Mouse (Mus musculus) forebrain, embryonic 13.5 days (tissue): ENCODE measurements around the gene Zg16. TPM values are rescaled to one million over a fixed set of nuclear protein-coding genes. Genes with fewer than 3 reads are reported as not detected.

Source experiments
- ATAC-seq: fragments of 200-750 bp; cut with Nextera tagmentation; 2 replicates; pipeline ENCODE4 v1.8.0; 2017
- H3K27ac ChIP-seq: fragments of 300-500 bp; sonication (generic); 2 replicates; pipeline ENCODE4 v1.5.1; 2015; ENCODE audit warnings: inconsistent platforms, mild to moderate bottlenecking, moderate library complexity
- H3K27me3 ChIP-seq: fragments of 300-500 bp; sonication (generic); 2 replicates; pipeline ENCODE4 v1.6.1; 2015; ENCODE audit warnings: mild to moderate bottlenecking, inconsistent platforms
- H3K36me3 ChIP-seq: fragments of 300-500 bp; sonication (generic); 2 replicates; pipeline ENCODE4 v1.6.1; 2015; ENCODE audit warnings: mild to moderate bottlenecking, inconsistent platforms; ENCODE audit not compliant: poor library complexity, severe bottlenecking
- H3K4me1 ChIP-seq: fragments of 300-500 bp; sonication (generic); 2 replicates; pipeline ENCODE4 v1.6.1; 2015; ENCODE audit warnings: inconsistent platforms
- H3K4me2 ChIP-seq: fragments of 300-500 bp; sonication (generic); 2 replicates; pipeline ENCODE4 v1.6.1; 2015; ENCODE audit warnings: inconsistent platforms, mild to moderate bottlenecking, moderate library complexity
- H3K4me3 ChIP-seq: fragments of 300-500 bp; sonication (generic); 2 replicates; pipeline ENCODE4 v1.5.1; 2015; ENCODE audit warnings: mild to moderate bottlenecking, inconsistent platforms
- H3K9ac ChIP-seq: fragments of 300-500 bp; sonication (generic); 2 replicates; pipeline ENCODE4 v1.6.1; 2015; ENCODE audit warnings: mild to moderate bottlenecking, inconsistent platforms
- H3K9me3 ChIP-seq: fragments of 300-500 bp; sonication (generic); replicated peaks from 2 replicates; pipeline ENCODE4 v1.6.1; 2016; ENCODE audit warnings: inconsistent platforms
- WGBS: fragments of 180-500 bp; shearing (Covaris S2); methylation state at CpG from one replicate; pipeline ENCODE4 v1.1.7; 2015; 5-methylcytosine and 5-hydroxymethylcytosine counted together
- polyA plus RNA-seq: library from polyadenylated mRNA; unstranded; fragments of >200 nt; fragmentation: Nextera tagmentation; extraction: Ambion mirVana; gene quantifications from 2 replicates; pipeline ENCODE4 v1.2.1, GENCODE M21; 2015

Gene Zg16
- polyA plus RNA-seq, 1 experiment from 2014 or later: not detected

GRCm38 (mm10) chr7:127114920-127115319, 27.8 kb upstream of the Zg16 start:
- H3K36me3 ChIP-seq: no peaks in the 10 kb centered on the region
- 88% methylated on average over 11 of the region's 11 CpGs for WGBS
- H3K27ac ChIP-seq: no peak overlapping the region
- no peak overlapping the region for H3K4me3 ChIP-seq
- H3K27me3 ChIP-seq: peaks cover 5% of the 10 kb centered on the region; the same call in 1 of the 2 replicates
- H3K4me1 ChIP-seq: peaks cover 4% of the 10 kb centered on the region; the same call in 1 of the 2 replicates
- H3K9ac ChIP-seq: no peak overlapping the region
- H3K9me3 ChIP-seq: no peaks in the 10 kb centered on the region
- no peak overlapping the region for H3K4me2 ChIP-seq
- no peak for ATAC-seq

GRCm38 (mm10) chr7:127113614-127114259, 26.6 kb upstream of the Zg16 start:
- no peak for ATAC-seq
- H3K27me3 ChIP-seq: no peaks in the 10 kb centered on the region
- H3K9ac ChIP-seq: no peak overlapping the region
- no peak overlapping the region for H3K4me2 ChIP-seq
- no peaks in the 10 kb centered on the region for H3K9me3 ChIP-seq
- no peak overlapping the region for H3K27ac ChIP-seq
- WGBS: 56% methylated on average over 11 of the region's 12 CpGs
- peaks cover 4% of the 10 kb centered on the region; the same call in 1 of the 2 replicates for H3K4me1 ChIP-seq
- H3K36me3 ChIP-seq: no peaks in the 10 kb centered on the region
- H3K4me3 ChIP-seq: no peak overlapping the region

GRCm38 (mm10) chr7:127112921-127113597, 25.9 kb upstream of the Zg16 start:
- Histone ChIP-seq H3K9me3 (no peaks in the 10 kb centered on the region), H3K27ac (no peak overlapping the region), H3K9ac (no peak overlapping the region), H3K4me1 (peaks cover 4% of the 10 kb centered on the region; the same call in 1 of the 2 replicates), H3K36me3 (no peaks in the 10 kb centered on the region), H3K27me3 (no peaks in the 10 kb centered on the region), H3K4me2 (no peak overlapping the region), H3K4me3 (no peak overlapping the region)
- no peak for ATAC-seq
- 55% methylated on average over 9 of the region's 9 CpGs for WGBS

GRCm38 (mm10) chr7:127112251-127112841, 25.2 kb upstream of the Zg16 start:
- H3K4me1 ChIP-seq: peaks cover 4% of the 10 kb centered on the region; the same call in 1 of the 2 replicates
- H3K4me3 ChIP-seq: no peak overlapping the region
- ATAC-seq: no peak
- no peak overlapping the region for H3K9ac ChIP-seq
- H3K27ac ChIP-seq: no peak overlapping the region
- no peaks in the 10 kb centered on the region for H3K27me3 ChIP-seq
- H3K36me3 ChIP-seq: no peaks in the 10 kb centered on the region
- H3K4me2 ChIP-seq: no peak overlapping the region
- H3K9me3 ChIP-seq: no peaks in the 10 kb centered on the region
- WGBS: 79% methylated on average over 12 of the region's 12 CpGs

- peaks cover 4% of the 10 kb centered on the region; the same call in 1 of the 2 replicates for H3K4me1 ChIP-seq
- H3K36me3 ChIP-seq: no peaks in the 10 kb centered on the region
- WGBS: 45% methylated on average over 6 of the region's 6 CpGs
- no peak overlapping the region for H3K4me3 ChIP-seq
- H3K27ac ChIP-seq: no peak overlapping the region
- no peak overlapping the region for H3K9ac ChIP-seq
- H3K4me2 ChIP-seq: no peak overlapping the region
- H3K27me3 ChIP-seq: no peaks in the 10 kb centered on the region
- no peak for ATAC-seq
- H3K9me3 ChIP-seq: no peaks in the 10 kb centered on the region
Observed at GRCm38 (mm10) chr7:127111461-127111860, 24.3 kb upstream of the Zg16 start.

GRCm38 (mm10) chr7:127110239-127111007, 23.3 kb upstream of the Zg16 start:
- no peaks in the 10 kb centered on the region for H3K36me3 ChIP-seq
- no peaks in the 10 kb centered on the region for H3K9me3 ChIP-seq
- no peak overlapping the region for H3K4me3 ChIP-seq
- H3K27ac ChIP-seq: no peak overlapping the region
- 0 out of 2 replicates have a peak, but pooled peaks cover 4% of the 10 kb centered on the region for H3K4me1 ChIP-seq
- ATAC-seq: peak; percentile 74
- H3K9ac ChIP-seq: 0 out of 2 replicates have a peak overlapping the region, but pooled peaks have one; percentile 9
- 48% methylated on average over 18 of the region's 18 CpGs for whole genome bisulfite sequencing
- no peaks in the 10 kb centered on the region for H3K27me3 ChIP-seq
- no peak overlapping the region for H3K4me2 ChIP-seq

- Histone ChIP-seq H3K9me3 (no peaks in the 10 kb centered on the region), H3K9ac (no peak overlapping the region)
Observed at GRCm38 (mm10) chr7:127105551-127105950, 18.4 kb upstream of the Zg16 start.

GRCm38 (mm10) chr7:127104560-127105332, 17.6 kb upstream of the Zg16 start:
- peaks cover 12% of the 10 kb centered on the region; the same call in 1 of the 2 replicates for H3K4me1 ChIP-seq
- no peaks in the 10 kb centered on the region for H3K27me3 ChIP-seq
- peak overlapping the region; percentile 41 for H3K27ac ChIP-seq
- H3K4me2 ChIP-seq: peak overlapping the region; percentile 52
- peak overlapping the region; percentile 56 for H3K9ac ChIP-seq
- ATAC-seq: peak; percentile 88
- no peaks in the 10 kb centered on the region for H3K36me3 ChIP-seq
- peak overlapping the region; percentile 33 for H3K4me3 ChIP-seq
- whole genome bisulfite sequencing: 16% methylated on average over 17 of the region's 17 CpGs
- no peaks in the 10 kb centered on the region for H3K9me3 ChIP-seq

More at GRCm38 (mm10) chr7:127105551-127105950, 18.4 kb upstream of the Zg16 start:
- Histone ChIP-seq H3K4me3 (no peak overlapping the region), H3K36me3 (no peaks in the 10 kb centered on the region), H3K27ac (no peak overlapping the region), H3K4me1 (peaks cover 12% of the 10 kb centered on the region; the same call in 1 of the 2 replicates), H3K4me2 (no peak overlapping the region), H3K27me3 (no peaks in the 10 kb centered on the region)
- ATAC-seq: no peak
- 67% methylated on average over 7 of the region's 7 CpGs for WGBS

- Histone ChIP-seq H3K4me1 (peaks cover 12% of the 10 kb centered on the region; the same call in 1 of the 2 replicates), H3K4me3 (no peak overlapping the region), H3K27me3 (no peaks in the 10 kb centered on the region), H3K27ac (peak overlapping the region; percentile 3; the same call in 1 of the 2 replicates), H3K4me2 (peak overlapping the region; percentile 52), H3K36me3 (no peaks in the 10 kb centered on the region), H3K9me3 (no peaks in the 10 kb centered on the region), H3K9ac (no peak overlapping the region)
- 66% methylated on average over 6 of the region's 6 CpGs for WGBS
- no peak for ATAC-seq
Observed at GRCm38 (mm10) chr7:127103960-127104359, 16.8 kb upstream of the Zg16 start.

GRCm38 (mm10) chr7:127102148-127102547, 15.0 kb upstream of the Zg16 start:
- no peaks in the 10 kb centered on the region for H3K9me3 ChIP-seq
- no peak overlapping the region for H3K27ac ChIP-seq
- no peak for ATAC-seq
- WGBS: 78% methylated on average over 6 of the region's 6 CpGs
- peaks cover 12% of the 10 kb centered on the region; the same call in 1 of the 2 replicates for H3K4me1 ChIP-seq
- H3K4me2 ChIP-seq: no peak overlapping the region
- no peaks in the 10 kb centered on the region for H3K27me3 ChIP-seq
- no peak overlapping the region for H3K9ac ChIP-seq
- H3K4me3 ChIP-seq: no peak overlapping the region
- H3K36me3 ChIP-seq: no peaks in the 10 kb centered on the region

- Histone ChIP-seq H3K4me3 (no peak overlapping the region), H3K4me1 (peaks cover 12% of the 10 kb centered on the region; the same call in 1 of the 2 replicates), H3K36me3 (no peaks in the 10 kb centered on the region), H3K27ac (no peak overlapping the region), H3K9ac (no peak overlapping the region), H3K27me3 (no peaks in the 10 kb centered on the region), H3K9me3 (no peaks in the 10 kb centered on the region), H3K4me2 (no peak overlapping the region)
- ATAC-seq: no peak
- 35% methylated on average over 2 of the region's 2 CpGs for WGBS
Observed at GRCm38 (mm10) chr7:127101451-127102016, 14.4 kb upstream of the Zg16 start.
